Mouse (Mus musculus) heart, postnatal 10 days (tissue): ENCODE data around the gene Ucp2. TPM values are rescaled to one million over a fixed set of nuclear protein-coding genes. Genes with fewer than 3 reads are reported as not detected.

ENCODE experiments used
- DNase-seq, 2 experiments: peaks; one replicate each; pipeline ENCODE4 v3.0.0; 2021
- intact Hi-C: fragments of 180-260 bp; cut with DNase I; formaldehyde crosslinking; loops from one replicate; pipeline ENCODE4 v1.15.1; 2025
- total RNA-seq, 2 experiments: library from RNA; stranded (reverse); gene quantifications; 2 replicates each; pipeline ENCODE4 v1.2.3; 2021

Ucp2 gene
- total RNA-seq, 2 experiments from 2014 or later = 835 to 891 TPM

- DNase-seq = no peak
- intact Hi-C loops = loop anchor here (5.0 kb wide), 1 partner anchor 43 kb away; no protein-coding TSS in a partner anchor
Observed at GRCm38 (mm10) chr7:100539516-100539915, 46.4 kb downstream of the Ucp2 start.

- DNase-seq = no peak
- intact Hi-C loops = no loop called here
Observed at GRCm38 (mm10) chr7:100544437-100544836, 51.3 kb downstream of the Ucp2 start.

GRCm38 (mm10) chr7:100547631-100548030 is 54.5 kb downstream of the Ucp2 start:
- DNase-seq = peak in 1 of 2 experiments; percentile 15
- intact Hi-C loops = no loop called here

- no peak for DNase-seq
- intact Hi-C loops = no loop called here
Observed at GRCm38 (mm10) chr7:100549796-100550195, 56.7 kb downstream of the Ucp2 start.

- peak; percentile 38 to 57 for DNase-seq
- intact Hi-C loops = no loop called here
Observed at GRCm38 (mm10) chr7:100550338-100551007, 57.3 kb downstream of the Ucp2 start.

Other genes with a start within 250 kb of the Ucp2 start
- gene P4ha3, start 207.8 kb upstream of the Ucp2 start, total RNA-seq = 1 to 10 TPM; 1.9 to 3.3 TPM
- gene C2cd3, start 121.1 kb upstream of the Ucp2 start, total RNA-seq = 10 to 100 TPM; 11.2 to 13.1 TPM
- gene Ppme1, start 121.0 kb upstream of the Ucp2 start, total RNA-seq = 10 to 100 TPM; 43.5 to 44.8 TPM
- 100 to 1,000 TPM in 1 of 2 experiments, 10 to 100 TPM in 1; 62.7 to 107 TPM for gene Ucp3, start 20.3 kb upstream of the Ucp2 start, total RNA-seq
- gene Dnajb13, start 21.6 kb downstream of the Ucp2 start, total RNA-seq = not detected
- gene Coa4, start 43.7 kb downstream of the Ucp2 start, total RNA-seq = 10 to 100 TPM in 1 of 2 experiments, 1 to 10 TPM in 1; 8.4 to 15.3 TPM
- gene Rab6a, start 114.1 kb downstream of the Ucp2 start, total RNA-seq = 10 to 100 TPM; 77.2 to 78.6 TPM
- gene Mrpl48, start 115.0 kb downstream of the Ucp2 start, total RNA-seq = 10 to 100 TPM; 70.3 to 70.4 TPM
- 1 to 10 TPM; 1.6 to 2.3 TPM for gene Plekhb1, start 169.1 kb downstream of the Ucp2 start, total RNA-seq
- gene Fam168a, start 213.3 kb downstream of the Ucp2 start, total RNA-seq = 10 to 100 TPM; 52.7 to 53.7 TPM